Mouse (Mus musculus) lung, postnatal 25 days (tissue): Measurements from ENCODE around the gene Zmiz2.
"Not testable (repeated sequence)": the region's sequence is repeated elsewhere in the genome, so short reads cannot be mapped to it uniquely, and the experiment has no call there.

Source experiments
- DNase-seq: peaks from one replicate; pipeline ENCODE4 v3.0.0; 2022; ENCODE audit warnings: low spot score

Gene Zmiz2

GRCm38 (mm10) chr11:6398141-6398540 is 9.3 kb downstream of the Zmiz2 start:
- no peak for DNase-seq

GRCm38 (mm10) chr11:6402515-6403510 is 13.9 kb downstream of the Zmiz2 start:
- DNase-seq, result peak; percentile 70

GRCm38 (mm10) chr11:6403830-6404405 is 15.0 kb downstream of the Zmiz2 start:
- DNase-seq, result no peak

GRCm38 (mm10) chr11:6404699-6405566 is 16.1 kb downstream of the Zmiz2 start:
- DNase-seq, result peak; percentile 55

- no peak for DNase-seq
Measured at GRCm38 (mm10) chr11:6405591-6406081, 16.8 kb downstream of the Zmiz2 start.

- DNase-seq, result peak; percentile 78
Measured at GRCm38 (mm10) chr11:6406251-6407161, 17.6 kb downstream of the Zmiz2 start.

- DNase-seq, result no peak
Measured at GRCm38 (mm10) chr11:6407162-6407621, 18.3 kb downstream of the Zmiz2 start.

GRCm38 (mm10) chr11:6410050-6410602 is 21.3 kb downstream of the Zmiz2 start:
- no peak for DNase-seq

GRCm38 (mm10) chr11:6410755-6411154 is 21.9 kb downstream of the Zmiz2 start:
- DNase-seq, result not testable (repeated sequence)

- peak; percentile 77 for DNase-seq
Measured at GRCm38 (mm10) chr11:6411684-6412083, 22.8 kb downstream of the Zmiz2 start.

GRCm38 (mm10) chr11:6413264-6413663 is 24.4 kb downstream of the Zmiz2 start:
- no peak for DNase-seq

- peak; percentile 81 for DNase-seq
Measured at GRCm38 (mm10) chr11:6414751-6415550, 26.1 kb downstream of the Zmiz2 start, which contains the start of gene Ppia. Ppia (plus strand) TSS chr11:6415443.

GRCm38 (mm10) chr11:6415551-6416404 is 26.9 kb downstream of the Zmiz2 start:
- peak; percentile 98 for DNase-seq

GRCm38 (mm10) chr11:6416405-6417034 is 27.6 kb downstream of the Zmiz2 start:
- peak; percentile 87 for DNase-seq

- DNase-seq, result no peak
Measured at GRCm38 (mm10) chr11:6417069-6417468, 28.2 kb downstream of the Zmiz2 start.

- DNase-seq, result no peak
Measured at GRCm38 (mm10) chr11:6417490-6417889, 28.6 kb downstream of the Zmiz2 start.

GRCm38 (mm10) chr11:6418751-6419150 is 29.9 kb downstream of the Zmiz2 start:
- DNase-seq, result no peak

GRCm38 (mm10) chr11:6419156-6419555 is 30.3 kb downstream of the Zmiz2 start:
- DNase-seq, result not testable (repeated sequence)
